Mouse (Mus musculus): ENCODE results near the gene Mfsd14a.

GRCm38 (mm10) chr3:116658928-116659565 lies 3.4 kb downstream of the Mfsd14a start:
- TF ChIP-seq POLR2A (IDR thresholded peaks at IDR 0.05; ENCODE audit: borderline replicate concordance, low read depth, low read length) (no peak), CTCF (IDR thresholded peaks at IDR 0.05; ENCODE audit: low read depth, low read length) (no peak)
